ENCODE assay signal across 8 mouse cellular contexts in the genomic region with DNA sequence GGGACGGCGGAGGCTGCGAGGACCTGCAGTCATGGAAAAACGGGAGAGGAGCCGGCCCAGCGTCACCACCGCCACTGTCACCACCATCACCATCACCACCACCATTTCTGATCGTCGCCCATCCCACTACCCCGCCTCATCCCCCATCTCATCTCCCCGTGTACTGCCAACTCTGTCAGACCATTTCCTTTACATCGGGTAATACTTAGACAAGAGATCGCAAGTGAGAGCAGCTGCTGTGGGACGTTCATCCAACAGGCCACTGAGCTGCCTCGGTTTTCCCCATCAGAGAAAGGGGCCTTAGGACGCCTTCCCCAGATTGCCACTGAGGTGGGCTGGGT. TPM values are rescaled to one million over a fixed set of nuclear protein-coding genes. Genes with fewer than 3 reads are reported as not detected.
DNase-seq lines count a peak whose midpoint lies in the region; ATAC-seq lines count a peak whose summit lies in the region.

No protein-coding gene starts in this region.

- H3K4me2 ChIP-seq in forebrain, embryonic 12.5 days = peak overlapping the region; percentile 73
- H3K4me2 ChIP-seq in limb, embryonic 15.5 days = peak overlapping the region; percentile 93

- H3K9ac ChIP-seq in forebrain, embryonic 12.5 days = peak overlapping the region; percentile 93
- peak overlapping the region; percentile 73 for H3K9ac ChIP-seq in limb, embryonic 15.5 days

- peak overlapping the region; percentile 81 for H3K4me3 ChIP-seq in forebrain, embryonic 12.5 days (replicated peaks)
- peak overlapping the region; percentile 79 for H3K4me3 ChIP-seq in limb, embryonic 15.5 days

- H3K4me1 ChIP-seq in forebrain, embryonic 12.5 days = peaks cover 10% of the 10 kb centered on the region
- peaks cover 13% of the 10 kb centered on the region for H3K4me1 ChIP-seq in limb, embryonic 15.5 days

- 2% methylated on average over 14 of the region's 16 CpGs for WGBS in forebrain, embryonic 12.5 days
- WGBS in limb, embryonic 15.5 days = 1% methylated on average over 13 of the region's 16 CpGs

- H3K36me3 ChIP-seq in forebrain, embryonic 12.5 days (replicated peaks) = no peaks in the 10 kb centered on the region
- no peaks in the 10 kb centered on the region for H3K36me3 ChIP-seq in limb, embryonic 15.5 days

- H3K27me3 ChIP-seq in forebrain, embryonic 12.5 days = no peaks in the 10 kb centered on the region
- no peaks in the 10 kb centered on the region for H3K27me3 ChIP-seq in limb, embryonic 15.5 days

- ATAC-seq in frontal cortex, adult (ENCODE audit: low TSS enrichment) = peak; percentile 32; the same call in 1 of the 2 replicates
- ATAC-seq in forebrain, embryonic 12.5 days (ENCODE audit: low FRiP score) = peak; percentile 64
- no peak for ATAC-seq in limb, embryonic 15.5 days (ENCODE audit: insufficient number of reproducible peaks, low FRiP score, low TSS enrichment, low read depth)

- peak overlapping the region; percentile 91 for H3K27ac ChIP-seq in forebrain, embryonic 12.5 days
- peak overlapping the region; percentile 75; the same call in 1 of the 2 replicates for H3K27ac ChIP-seq in limb, embryonic 15.5 days

- DNase-seq in frontal cortex, postnatal 10 days (ENCODE audit: low spot score in 2 of 2) = no peak
- peak; percentile 12 for DNase-seq in CD4-positive, CD25-positive, alpha-beta regulatory T cell, adult 2 months (ENCODE audit: low read depth, low spot score)
- DNase-seq in urinary bladder, postnatal 14 days (ENCODE audit: low spot score) = no peak
- no peak for DNase-seq in spleen, postnatal 36 days (ENCODE audit: low spot score in 2 of 2)
- DNase-seq in thymus, adult 18-20 months = no peak

- no peaks in the 10 kb centered on the region for H3K9me3 ChIP-seq in forebrain, embryonic 12.5 days
- H3K9me3 ChIP-seq in limb, embryonic 15.5 days = no peaks in the 10 kb centered on the region

RNA-seq across cellular contexts. Expression of gene Gpr45, which starts 0.8 kb away (rescaled TPM):
- 21.0 and 22.7 TPM in 2 replicates for polyA plus RNA-seq in forebrain, embryonic 12.5 days (2016; fragmentation: Nextera tagmentation; extraction: Ambion mirVana)
- 4.4 and 5.2 TPM in 2 replicates for polyA plus RNA-seq in limb, embryonic 15.5 days (2015; fragmentation: Nextera tagmentation; extraction: Ambion mirVana)
